Mouse (Mus musculus): ENCODE data around the gene Itprid2.
"Not testable (repeated sequence)": the region's sequence is repeated elsewhere in the genome, so short reads cannot be mapped to it uniquely, and the experiment has no call there.

Gene Itprid2

GRCm38 (mm10) chr2:79634528-79635400 lies at the start of gene Itprid2:
Gene Itprid2, plus strand, starts transcription at chr2:79635352.
- DNase-seq, result peak; percentile 98

GRCm38 (mm10) chr2:79596177-79596576 lies 39.0 kb upstream of the Itprid2 start:
- no peak for DNase-seq

DNA sequence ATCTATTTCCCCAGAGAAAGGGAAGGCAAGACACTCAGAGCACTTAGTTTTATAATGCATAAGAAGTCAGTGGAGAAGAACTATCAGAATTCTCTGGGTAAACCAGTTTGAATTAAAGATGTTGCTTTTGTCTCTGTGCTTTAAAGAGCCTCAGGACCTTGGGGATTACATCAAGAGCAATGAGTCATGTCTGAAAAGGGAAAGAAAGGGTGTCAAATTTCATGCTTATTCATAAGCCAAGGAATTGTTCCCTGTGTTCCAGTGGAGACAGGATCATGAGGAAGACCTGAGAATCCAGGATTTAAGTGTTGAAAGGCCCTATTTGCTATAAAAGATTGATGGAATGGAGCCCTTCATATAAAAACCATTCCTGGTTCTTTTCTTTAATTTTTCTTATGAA lies 38.1 kb upstream of the Itprid2 start:
- no peak for DNase-seq

GRCm38 (mm10) chr2:79601109-79601508 lies 34.0 kb upstream of the Itprid2 start:
- not testable (repeated sequence) for DNase-seq

DNA sequence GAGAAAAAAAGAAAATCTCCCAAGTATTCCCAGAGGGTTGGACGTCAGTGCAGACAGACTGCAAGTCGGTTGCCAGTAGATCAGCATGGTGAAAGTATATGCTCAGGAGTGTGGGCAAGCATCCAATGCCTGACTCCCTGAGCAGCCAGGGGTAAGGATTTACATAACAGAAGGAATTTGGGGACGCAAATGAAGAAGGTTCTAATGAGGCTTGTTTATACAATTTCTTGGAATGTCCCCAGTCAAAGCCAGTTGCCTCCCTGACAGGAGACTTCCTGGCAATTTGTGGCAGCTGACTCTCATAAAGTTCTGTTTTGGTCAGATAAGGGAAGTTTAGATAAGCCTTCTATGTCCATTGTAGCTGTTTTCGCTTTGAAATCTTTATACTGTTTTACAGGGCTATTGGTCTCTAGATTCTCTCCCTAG lies 33.4 kb upstream of the Itprid2 start:
- DNase-seq, result peak; percentile 2

GRCm38 (mm10) chr2:79602306-79602705 lies 32.8 kb upstream of the Itprid2 start:
- DNase-seq, result no peak

- DNase-seq, result no peak
Measured at GRCm38 (mm10) chr2:79603363-79603762, 31.8 kb upstream of the Itprid2 start.

- no peak for DNase-seq
Measured at GRCm38 (mm10) chr2:79606033-79606432, 29.1 kb upstream of the Itprid2 start.

- DNase-seq, result no peak
Measured at GRCm38 (mm10) chr2:79607181-79607580, 28.0 kb upstream of the Itprid2 start.

DNA sequence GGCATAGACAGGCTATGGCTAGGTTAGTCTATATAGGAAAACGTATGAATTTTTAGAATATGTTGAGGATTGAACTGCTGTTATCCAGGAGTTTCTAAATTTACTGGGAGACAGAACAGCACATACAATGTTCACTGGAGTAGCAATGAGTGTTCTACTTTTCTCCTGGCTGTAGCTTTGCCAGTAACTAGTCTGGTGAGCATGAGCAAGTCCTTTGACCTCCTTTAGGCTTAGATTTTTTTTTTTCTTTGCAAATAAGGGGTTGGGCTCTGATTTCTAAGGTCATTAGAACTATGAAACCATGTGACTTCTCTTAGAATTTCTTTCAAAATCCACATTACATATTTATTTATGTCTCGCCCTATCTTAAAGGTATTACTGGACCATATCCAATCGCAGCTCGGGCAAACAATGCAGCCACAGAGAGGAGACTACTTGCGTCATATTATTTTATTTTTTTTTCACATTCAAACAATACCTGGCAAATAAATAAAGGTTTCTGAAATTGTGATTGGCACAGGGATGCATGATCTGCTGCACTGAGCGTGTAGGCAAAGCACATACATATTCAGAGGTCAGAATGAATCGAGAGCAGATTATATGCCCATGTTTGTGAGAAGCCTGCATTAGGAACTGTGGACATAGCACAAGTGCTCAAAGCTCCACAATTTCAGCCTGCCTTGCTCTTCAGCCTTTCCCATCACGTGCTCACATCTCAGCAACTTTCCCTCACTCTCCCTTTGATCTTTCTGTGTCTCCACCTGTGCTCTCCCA lies 26.7 kb upstream of the Itprid2 start:
- no peak for DNase-seq

DNA sequence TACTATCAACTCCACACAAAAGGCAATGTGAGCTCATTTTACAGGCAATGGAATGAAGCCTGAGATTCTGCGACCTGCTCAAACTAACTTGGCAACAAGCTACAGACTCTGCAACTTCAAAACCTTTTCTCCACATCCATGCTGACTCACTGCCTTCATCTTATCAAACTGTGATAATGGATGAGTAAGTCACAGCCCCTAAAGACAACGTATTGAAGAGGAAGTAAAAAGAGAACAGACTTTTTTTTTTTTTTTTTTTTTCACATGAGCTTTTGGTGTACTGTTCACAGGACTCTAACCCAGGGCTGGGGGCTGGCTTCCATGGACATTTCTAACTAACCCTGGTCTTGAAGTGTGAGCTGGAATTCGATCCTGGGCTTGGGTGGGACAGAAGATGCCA lies 24.3 kb upstream of the Itprid2 start:
- no peak for DNase-seq

DNA sequence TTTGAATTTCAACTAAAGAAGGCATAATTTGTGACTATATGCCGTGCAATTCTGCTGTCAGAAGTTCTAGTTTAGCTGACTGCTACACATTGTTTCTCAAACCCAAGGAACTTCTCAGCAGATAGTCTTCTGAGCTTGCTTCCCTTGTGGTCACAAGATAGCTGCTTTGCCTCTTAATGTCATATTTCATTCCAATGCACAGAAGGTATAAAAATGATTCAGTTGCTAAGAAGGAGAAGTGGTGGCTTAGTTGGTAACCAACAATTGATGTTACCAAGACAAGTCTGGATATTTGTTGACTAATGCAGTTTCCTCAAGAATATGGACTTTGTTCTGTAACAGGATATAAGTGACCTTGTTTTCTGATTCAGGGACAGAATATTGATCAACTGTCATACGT lies 17.0 kb upstream of the Itprid2 start:
- DNase-seq, result no peak

GRCm38 (mm10) chr2:79618614-79619568 lies 16.3 kb upstream of the Itprid2 start:
- DNase-seq, result no peak

DNA sequence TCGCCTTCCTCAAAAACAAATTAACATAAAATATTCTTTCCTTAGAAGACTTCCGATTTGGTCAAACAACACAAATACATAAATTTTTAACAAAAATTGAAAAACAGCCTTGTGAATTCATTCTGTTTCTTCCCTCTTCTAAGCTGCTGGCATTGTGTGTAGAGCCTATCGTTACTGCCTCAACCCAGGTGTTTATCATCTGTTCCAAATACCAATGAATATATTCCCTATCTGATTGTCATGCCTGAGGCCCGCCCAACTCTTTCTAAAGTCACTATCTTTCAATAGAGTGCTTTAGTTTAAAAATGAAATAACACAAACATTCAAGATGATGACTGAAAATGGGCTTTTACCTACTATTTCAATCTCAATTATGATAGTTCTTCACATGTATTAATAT lies 11.9 kb upstream of the Itprid2 start:
- DNase-seq, result no peak

- no peak for DNase-seq
Measured at GRCm38 (mm10) chr2:79627624-79628023, 7.5 kb upstream of the Itprid2 start.

- DNase-seq, result no peak
Measured at GRCm38 (mm10) chr2:79630231-79630630, 4.9 kb upstream of the Itprid2 start.

DNA sequence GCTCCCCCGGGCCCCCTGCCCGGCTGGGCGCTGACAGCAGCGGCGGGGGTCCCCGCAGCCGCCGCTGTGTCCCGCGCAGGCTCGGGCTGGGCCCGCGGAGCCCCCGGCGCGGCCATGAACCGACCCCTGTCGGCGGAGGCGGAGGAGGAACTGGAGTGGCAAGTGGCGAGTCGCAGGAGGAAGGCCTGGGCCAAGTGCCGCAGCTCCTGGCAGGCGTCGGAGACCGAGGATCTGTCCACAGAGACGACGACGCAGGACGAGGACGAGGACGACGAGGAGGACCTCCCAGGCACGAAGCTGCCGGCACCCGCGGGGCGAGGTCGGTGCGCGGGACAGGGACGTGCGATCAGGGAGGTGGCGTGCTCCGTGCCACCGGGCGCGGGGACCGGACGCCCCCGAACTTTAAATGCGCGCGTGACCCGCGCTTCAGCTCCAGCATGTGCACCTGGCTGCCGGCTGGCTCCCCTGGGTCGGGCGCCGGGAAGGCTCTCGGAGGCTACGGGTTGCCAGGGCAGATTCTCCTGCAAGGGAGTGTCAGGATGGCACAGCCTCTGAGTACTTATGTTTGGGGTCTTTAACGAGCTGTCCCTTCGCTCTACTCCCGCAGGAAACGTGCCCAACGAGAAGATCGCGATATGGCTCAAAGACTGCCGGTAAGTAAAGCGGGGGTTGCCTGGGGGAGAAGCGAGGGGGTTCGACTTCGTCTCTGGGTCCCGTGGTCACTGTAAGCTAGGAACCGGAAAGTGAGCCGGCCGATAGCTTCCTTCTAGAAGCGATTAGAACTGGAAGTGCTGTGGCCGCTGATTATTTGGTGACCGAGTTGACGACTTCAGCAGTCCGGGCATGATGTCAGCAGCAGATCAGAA lies 507 bp downstream of the Itprid2 start:
- peak; percentile 77 for DNase-seq

GRCm38 (mm10) chr2:79638924-79639323 lies 3.8 kb downstream of the Itprid2 start:
- DNase-seq, result no peak

DNA sequence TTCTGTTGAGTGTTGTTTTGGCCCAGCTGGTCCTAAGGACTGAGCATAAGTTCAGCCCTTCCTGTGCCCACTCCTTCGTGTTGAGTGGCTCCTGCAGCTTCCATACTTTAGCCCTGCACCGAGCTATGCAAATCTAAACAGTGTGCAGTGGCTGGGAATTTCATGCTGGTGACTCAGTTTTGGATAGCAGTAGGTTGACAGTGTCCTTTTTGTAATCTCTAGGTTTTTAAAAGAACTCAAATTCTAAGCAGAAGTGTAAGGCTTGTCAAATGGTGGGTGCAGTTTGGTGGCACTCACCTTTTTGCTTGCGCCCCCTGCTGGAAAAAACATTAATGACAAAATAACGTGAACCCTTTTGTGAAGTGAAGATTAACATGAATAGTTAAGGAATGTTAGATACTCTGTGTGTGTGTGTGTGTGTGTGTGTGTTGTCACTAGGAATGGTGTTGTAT lies 11.1 kb downstream of the Itprid2 start:
- peak; percentile 48 for DNase-seq

DNA sequence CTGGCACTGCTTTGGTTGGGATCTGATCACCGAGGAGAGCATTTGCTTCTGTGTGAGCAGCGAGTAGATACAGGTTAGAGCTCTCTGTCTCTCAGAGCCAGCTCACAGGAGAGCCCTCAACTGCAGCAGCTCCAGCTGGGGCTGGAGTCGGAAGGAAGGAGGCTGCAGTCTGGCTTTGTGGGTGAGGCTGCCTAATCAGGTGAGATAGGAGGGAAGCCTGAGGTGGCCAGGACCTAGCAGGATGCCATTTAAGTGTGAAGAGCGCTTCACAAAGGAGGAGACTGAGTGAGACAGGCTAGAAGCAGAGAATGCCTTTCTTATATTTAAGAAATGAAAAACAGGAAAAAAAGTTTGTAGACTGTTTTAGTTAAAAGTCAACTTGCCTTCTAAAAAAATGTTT lies 11.9 kb downstream of the Itprid2 start:
- no peak for DNase-seq

GRCm38 (mm10) chr2:79647728-79648127 lies 12.6 kb downstream of the Itprid2 start:
- DNase-seq, result no peak

- no peak for DNase-seq
Measured at GRCm38 (mm10) chr2:79651185-79651584, 16.0 kb downstream of the Itprid2 start.
